Mouse (Mus musculus): ENCODE results near the gene Scarb1. TPM values are rescaled to one million over a fixed set of nuclear protein-coding genes. Genes with fewer than 3 reads are reported as not detected.

Gene Scarb1
- polyA plus RNA-seq, 1 experiment, result 76.0 TPM

DNA sequence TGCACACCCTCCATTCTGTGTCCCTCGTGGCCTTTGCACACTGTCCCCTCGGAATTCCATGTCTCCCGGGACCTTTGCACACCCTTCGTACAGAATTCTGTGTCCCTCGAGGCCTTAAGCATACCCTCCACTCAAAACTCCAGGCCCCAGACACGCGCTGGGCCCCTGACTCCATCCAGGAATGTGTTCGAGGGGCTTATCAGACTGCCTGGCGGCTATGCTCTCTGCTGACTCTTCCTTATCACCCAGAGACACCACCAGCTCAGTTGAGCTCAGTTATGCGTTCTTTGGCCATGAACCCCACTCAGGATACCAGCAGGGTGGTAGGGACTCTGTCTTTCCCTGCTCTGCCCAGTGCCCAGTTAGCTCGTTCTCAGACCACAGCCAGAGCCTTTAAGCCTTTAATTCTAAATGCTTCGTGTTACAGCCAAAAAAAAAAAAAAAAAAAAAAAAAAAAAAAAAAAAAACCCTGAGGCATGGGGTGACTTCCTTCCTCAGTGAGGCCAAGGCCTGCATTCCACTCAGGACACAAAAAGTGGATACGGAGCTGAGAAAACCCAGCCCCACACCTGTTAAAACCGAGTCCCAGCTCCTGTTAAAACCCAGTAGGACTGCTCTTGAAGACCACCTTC, 681 bp upstream of the Scarb1 start:
- 51% methylated on average over 14 of the region's 14 CpGs for WGBS
- peak overlapping the region; percentile 89; the same call in 1 of the 2 replicates for H3K4me3 ChIP-seq (ENCODE audit: extremely low read depth, insufficient read depth, insufficient read length)
- no peaks in the 10 kb centered on the region for H3K27me3 ChIP-seq (ENCODE audit: control insufficient read depth, insufficient read depth, low read length)
- TF ChIP-seq POLR2A (IDR thresholded peaks at IDR 0.05; ENCODE audit: low read depth, low read length), result no peak
- TF ChIP-seq CTCF (IDR thresholded peaks at IDR 0.05; ENCODE audit: extremely low read depth, insufficient read depth, insufficient read length, insufficient replicate concordance), result no peak
- H3K36me3 ChIP-seq (ENCODE audit: control insufficient read depth, insufficient read depth, low read length), result no peaks in the 10 kb centered on the region
- DNase-seq (ENCODE audit: low read depth in 1 of 2, low spot score in 2 of 2), result no peak
- peaks cover 7% of the 10 kb centered on the region; the same call in 1 of the 2 replicates for H3K4me1 ChIP-seq (ENCODE audit: control insufficient read depth, insufficient read depth, insufficient read length)
- H3K27ac ChIP-seq (ENCODE audit: insufficient read depth, low read length), result peak overlapping the region; percentile 12; the same call in 1 of the 2 replicates

DNA sequence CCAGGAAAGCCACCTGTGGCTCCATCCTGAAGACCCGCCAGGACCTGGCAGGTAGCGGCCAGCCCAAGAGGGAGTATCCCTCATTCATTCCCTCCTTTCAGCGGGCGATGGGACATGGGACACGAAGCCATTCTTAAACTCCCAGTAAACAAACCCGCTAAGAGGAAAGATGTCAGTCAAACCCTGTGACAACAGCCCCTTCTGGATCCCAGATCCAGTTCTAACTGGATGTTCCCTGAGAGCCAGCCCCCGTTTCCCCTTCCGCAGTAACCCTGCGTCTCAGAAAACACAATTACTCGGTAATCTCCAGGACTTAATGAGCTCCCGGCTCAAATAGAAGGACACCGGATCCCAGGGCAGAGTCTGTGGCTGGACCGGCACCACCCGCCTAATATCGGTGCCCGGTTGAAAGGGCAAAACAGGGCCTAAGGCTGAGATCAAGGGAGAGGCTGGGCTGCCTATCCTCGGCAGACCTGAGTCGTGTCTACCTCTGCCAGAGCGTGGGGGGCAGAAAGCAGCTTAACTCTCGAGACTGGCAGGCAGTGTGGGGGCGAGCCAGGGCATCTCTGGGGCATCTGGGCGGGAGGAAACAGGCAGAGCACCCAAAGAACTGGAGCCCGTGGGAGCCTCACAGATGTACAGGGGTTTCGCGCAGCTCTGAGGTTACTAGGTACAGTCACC, 903 bp downstream of the Scarb1 start:
- H3K36me3 ChIP-seq (ENCODE audit: control insufficient read depth, insufficient read depth, low read length), result no peaks in the 10 kb centered on the region
- TF ChIP-seq CTCF (IDR thresholded peaks at IDR 0.05; ENCODE audit: extremely low read depth, insufficient read depth, insufficient read length, insufficient replicate concordance), result no peak
- TF ChIP-seq POLR2A (IDR thresholded peaks at IDR 0.05; ENCODE audit: low read depth, low read length), result no peak
- H3K27ac ChIP-seq (ENCODE audit: insufficient read depth, low read length), result peak overlapping the region; percentile 7
- peak overlapping the region; percentile 89 for H3K4me3 ChIP-seq (ENCODE audit: extremely low read depth, insufficient read depth, insufficient read length)
- WGBS, result 2% methylated on average over 25 of the region's 25 CpGs
- peaks cover 7% of the 10 kb centered on the region; the same call in 1 of the 2 replicates for H3K4me1 ChIP-seq (ENCODE audit: control insufficient read depth, insufficient read depth, insufficient read length)
- no peak for DNase-seq (ENCODE audit: low read depth in 1 of 2, low spot score in 2 of 2)
- no peaks in the 10 kb centered on the region for H3K27me3 ChIP-seq (ENCODE audit: control insufficient read depth, insufficient read depth, low read length)

DNA sequence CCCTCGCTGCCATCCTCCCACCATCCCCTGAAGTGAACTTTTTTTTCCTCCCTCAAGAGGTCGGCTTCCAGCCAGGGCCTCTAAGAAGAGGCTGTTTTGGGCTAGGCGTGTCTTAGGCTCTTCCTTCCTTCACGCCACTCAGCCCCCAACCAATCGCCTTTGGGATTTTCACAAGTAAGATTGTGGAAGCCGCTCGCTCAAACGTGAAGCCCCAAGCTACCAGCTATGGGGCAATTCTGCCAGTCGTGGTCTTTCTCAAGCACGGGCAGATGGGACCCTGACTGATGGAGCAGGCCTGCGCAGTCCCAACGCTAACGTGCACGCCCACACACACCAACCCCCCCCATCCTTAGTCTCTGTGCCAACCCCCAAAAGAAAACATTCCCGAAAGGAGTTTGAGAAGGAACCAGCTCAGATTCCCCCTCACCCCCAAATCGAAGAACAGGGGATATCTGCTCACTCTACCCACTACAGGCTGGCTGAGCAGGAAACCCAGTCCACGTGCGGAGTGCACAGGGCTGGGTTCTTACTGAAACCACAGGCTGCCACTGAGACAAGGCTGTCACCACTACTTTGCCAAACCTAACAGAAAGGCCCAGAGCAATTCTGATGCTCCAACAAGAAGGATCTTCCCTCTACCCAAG, 1.7 kb downstream of the Scarb1 start:
- Histone ChIP-seq H3K27ac (ENCODE audit: insufficient read depth, low read length) (peak overlapping the region; percentile 7; the same call in 1 of the 2 replicates), H3K4me3 (ENCODE audit: extremely low read depth, insufficient read depth, insufficient read length) (peak overlapping the region; percentile 17; the same call in 1 of the 2 replicates), H3K4me1 (ENCODE audit: control insufficient read depth, insufficient read depth, insufficient read length) (peaks cover 7% of the 10 kb centered on the region; the same call in 1 of the 2 replicates), H3K36me3 (ENCODE audit: control insufficient read depth, insufficient read depth, low read length) (no peaks in the 10 kb centered on the region), H3K27me3 (ENCODE audit: control insufficient read depth, insufficient read depth, low read length) (no peaks in the 10 kb centered on the region)
- TF ChIP-seq CTCF (IDR thresholded peaks at IDR 0.05; ENCODE audit: extremely low read depth, insufficient read depth, insufficient read length, insufficient replicate concordance) (no peak), POLR2A (IDR thresholded peaks at IDR 0.05; ENCODE audit: low read depth, low read length) (no peak)
- peak in 1 of 2 experiments; percentile 17 for DNase-seq (ENCODE audit: low read depth in 1 of 2, low spot score in 2 of 2)
- 6% methylated on average over 18 of the region's 18 CpGs for WGBS

DNA sequence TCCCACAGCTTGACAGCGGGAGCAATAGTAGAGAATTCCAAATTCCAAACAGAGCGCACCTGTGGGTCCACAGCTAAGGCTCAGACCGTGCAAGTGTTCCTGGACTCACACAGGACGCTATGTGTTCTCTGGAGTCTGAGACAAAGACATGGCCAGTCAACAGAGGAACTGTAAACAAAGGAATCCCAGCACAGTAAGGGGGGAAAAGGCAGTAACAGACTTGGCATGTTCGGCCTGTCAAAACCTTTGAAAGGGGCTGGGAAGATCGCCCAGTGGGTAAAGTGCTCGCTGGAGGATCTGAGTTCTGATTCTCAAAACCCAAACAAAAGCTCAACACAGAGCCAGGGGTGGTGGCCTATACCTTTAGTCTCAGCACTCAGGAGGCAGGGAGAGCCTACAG, 3.4 kb downstream of the Scarb1 start:
- whole genome bisulfite sequencing, result 88% methylated on average over 7 of the region's 7 CpGs

DNA sequence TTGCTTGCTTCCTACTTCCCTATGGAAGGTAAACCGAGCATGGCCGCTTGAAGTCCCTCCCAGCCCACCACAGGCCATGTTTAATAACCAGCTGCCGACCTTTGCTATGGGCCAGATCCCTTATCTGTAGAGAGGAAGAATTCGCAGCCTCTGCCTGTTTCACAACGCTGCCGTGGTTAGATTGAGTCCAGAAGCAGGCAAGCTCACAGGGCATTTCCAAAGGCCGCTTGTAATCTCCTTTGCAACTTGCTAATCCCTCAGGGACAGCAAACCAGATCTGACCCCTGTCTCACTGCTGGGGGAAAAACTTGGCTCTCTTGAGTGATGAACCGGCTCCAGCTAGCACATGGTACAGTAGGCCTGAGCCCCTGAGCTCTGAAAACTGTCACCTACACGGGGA, 3.9 kb downstream of the Scarb1 start:
- Histone ChIP-seq H3K36me3 (ENCODE audit: control insufficient read depth, insufficient read depth, low read length) (no peaks in the 10 kb centered on the region), H3K4me1 (ENCODE audit: control insufficient read depth, insufficient read depth, insufficient read length) (peaks cover 13% of the 10 kb centered on the region; the same call in 1 of the 2 replicates), H3K27ac (ENCODE audit: insufficient read depth, low read length) (no peak overlapping the region), H3K27me3 (ENCODE audit: control insufficient read depth, insufficient read depth, low read length) (no peaks in the 10 kb centered on the region), H3K4me3 (ENCODE audit: extremely low read depth, insufficient read depth, insufficient read length) (no peak overlapping the region)
- no peak for TF ChIP-seq CTCF (IDR thresholded peaks at IDR 0.05; ENCODE audit: extremely low read depth, insufficient read depth, insufficient read length, insufficient replicate concordance)
- TF ChIP-seq POLR2A (IDR thresholded peaks at IDR 0.05; ENCODE audit: low read depth, low read length), result no peak
- 67% methylated on average over 9 of the region's 9 CpGs for WGBS
- no peak for DNase-seq (ENCODE audit: low read depth in 1 of 2, low spot score in 2 of 2)

More for the DNA sequence above, 3.4 kb downstream of the Scarb1 start:
- no peaks in the 10 kb centered on the region for H3K36me3 ChIP-seq (ENCODE audit: control insufficient read depth, insufficient read depth, low read length)
- no peak overlapping the region for H3K4me3 ChIP-seq (ENCODE audit: extremely low read depth, insufficient read depth, insufficient read length)
- TF ChIP-seq CTCF (IDR thresholded peaks at IDR 0.05; ENCODE audit: extremely low read depth, insufficient read depth, insufficient read length, insufficient replicate concordance), result no peak
- no peak overlapping the region for H3K27ac ChIP-seq (ENCODE audit: insufficient read depth, low read length)
- DNase-seq (ENCODE audit: low read depth in 1 of 2, low spot score in 2 of 2), result no peak
- H3K27me3 ChIP-seq (ENCODE audit: control insufficient read depth, insufficient read depth, low read length), result no peaks in the 10 kb centered on the region
- peaks cover 10% of the 10 kb centered on the region; the same call in 1 of the 2 replicates for H3K4me1 ChIP-seq (ENCODE audit: control insufficient read depth, insufficient read depth, insufficient read length)

DNA sequence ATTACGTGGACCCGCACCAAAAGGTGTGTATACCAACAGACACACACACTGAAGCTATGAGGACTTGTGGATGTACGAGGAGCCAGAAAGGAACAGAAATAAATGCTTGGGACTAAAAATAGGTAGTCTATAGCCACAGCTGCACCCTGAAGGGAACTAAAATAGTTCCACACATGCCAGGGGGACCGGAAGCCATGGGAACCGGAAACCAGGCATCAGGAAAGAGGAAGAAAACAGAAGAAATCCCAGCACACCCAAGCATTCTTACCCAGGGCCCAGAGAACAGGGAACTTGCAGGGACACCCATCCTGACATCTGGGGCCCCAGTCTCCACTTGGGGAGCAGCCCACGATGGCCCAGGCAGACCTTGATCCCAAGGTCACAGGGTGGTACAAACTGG, 7.9 kb downstream of the Scarb1 start:
- WGBS, result 37% methylated on average over 6 of the region's 6 CpGs
- DNase-seq (ENCODE audit: low read depth in 1 of 2, low spot score in 2 of 2), result no peak
- TF ChIP-seq CTCF (IDR thresholded peaks at IDR 0.05; ENCODE audit: extremely low read depth, insufficient read depth, insufficient read length, insufficient replicate concordance), result no peak
- TF ChIP-seq POLR2A (IDR thresholded peaks at IDR 0.05; ENCODE audit: low read depth, low read length), result no peak
- H3K4me3 ChIP-seq (ENCODE audit: extremely low read depth, insufficient read depth, insufficient read length), result no peak overlapping the region
- 0 out of 2 replicates have a peak overlapping the region, but pooled peaks have one; percentile 3 for H3K27ac ChIP-seq (ENCODE audit: insufficient read depth, low read length)
- H3K27me3 ChIP-seq (ENCODE audit: control insufficient read depth, insufficient read depth, low read length), result no peaks in the 10 kb centered on the region
- no peaks in the 10 kb centered on the region for H3K36me3 ChIP-seq (ENCODE audit: control insufficient read depth, insufficient read depth, low read length)
- peaks cover 6% of the 10 kb centered on the region; the same call in 1 of the 2 replicates for H3K4me1 ChIP-seq (ENCODE audit: control insufficient read depth, insufficient read depth, insufficient read length)

Measured in spleen, adult 2 months (tissue).